Mouse (Mus musculus) cortical plate, adult 2 months (tissue): ENCODE data around the gene Hhat.

Experiments
- CTCF ChIP-seq: fragments of 200-500 bp; IDR thresholded peaks from 2 replicates; pipeline ENCODE4 v1.5.1; 2011; ENCODE audit warnings: mild to moderate bottlenecking, control low read depth, low read length; ENCODE audit not compliant: insufficient read depth; ENCODE audit errors: extremely low read depth
- POLR2A ChIP-seq: fragments of 200-500 bp; IDR thresholded peaks from 2 replicates; pipeline ENCODE4 v1.6.1; 2011; ENCODE audit warnings: mild to moderate bottlenecking, low read length, control low read depth; ENCODE audit not compliant: insufficient read depth; ENCODE audit errors: extremely low read depth

GRCm38 (mm10) chr1:192522376-192523178 lies 248.4 kb downstream of the Hhat start:
- TF ChIP-seq POLR2A = no peak
- no peak for TF ChIP-seq CTCF
